Mouse (Mus musculus) limb, embryonic 12.5 days (tissue): ENCODE data around the gene Gm20661. TPM values are rescaled to one million over a fixed set of nuclear protein-coding genes. Genes with fewer than 3 reads are reported as not detected.

ENCODE experiments used
- ATAC-seq: fragments of 200-750 bp; cut with Nextera tagmentation; 2 replicates; pipeline ENCODE4 v1.8.0; 2017; ENCODE audit warnings: low read depth, moderate TSS enrichment; ENCODE audit not compliant: insufficient number of reproducible peaks, insufficient read depth, low FRiP score, low TSS enrichment
- H3K27ac ChIP-seq: fragments of 300-500 bp; sonication (generic); 2 replicates; pipeline ENCODE4 v1.5.1; 2016; ENCODE audit warnings: mild to moderate bottlenecking, moderate library complexity
- H3K27me3 ChIP-seq: fragments of 300-500 bp; sonication (generic); 2 replicates; pipeline ENCODE4 v1.6.1; 2016; ENCODE audit warnings: mild to moderate bottlenecking, moderate library complexity
- H3K36me3 ChIP-seq: fragments of 300-500 bp; sonication (generic); 2 replicates; pipeline ENCODE4 v1.6.1; 2016; ENCODE audit warnings: mild to moderate bottlenecking, moderate library complexity
- H3K4me1 ChIP-seq: fragments of 300-500 bp; sonication (generic); replicated peaks from 2 replicates; pipeline ENCODE4 v1.6.1; 2016
- H3K4me2 ChIP-seq: fragments of 300-500 bp; sonication (generic); 2 replicates; pipeline ENCODE4 v1.6.1; 2016; ENCODE audit warnings: mild to moderate bottlenecking, moderate library complexity
- H3K4me3 ChIP-seq: fragments of 300-500 bp; sonication (generic); replicated peaks from 2 replicates; pipeline ENCODE4 v1.5.1; 2016; ENCODE audit warnings: mild to moderate bottlenecking
- H3K9ac ChIP-seq: fragments of 300-500 bp; sonication (generic); replicated peaks from 2 replicates; pipeline ENCODE4 v1.6.1; 2016; ENCODE audit warnings: mild to moderate bottlenecking, moderate library complexity
- H3K9me3 ChIP-seq: fragments of 300-500 bp; sonication (generic); 2 replicates; pipeline ENCODE4 v1.6.1; 2016; ENCODE audit warnings: mild to moderate bottlenecking, moderate library complexity
- WGBS: fragments of 180-500 bp; shearing (Covaris S2); methylation state at CpG from one replicate; pipeline ENCODE4 v1.1.7; 2016; 5-methylcytosine and 5-hydroxymethylcytosine counted together
- polyA plus RNA-seq: library from polyadenylated mRNA; unstranded; fragments of >200 nt; fragmentation: Nextera tagmentation; extraction: Ambion mirVana; gene quantifications from 2 replicates; pipeline ENCODE4 v1.2.1, GENCODE M21; 2016

The Gm20661 gene
- polyA plus RNA-seq, 1 experiment from 2014 or later, result 10.4 TPM

GRCm38 (mm10) chr9:107950460-107951355, 32.1 kb upstream of the Gm20661 start:
- H3K27me3 ChIP-seq, result no peaks in the 10 kb centered on the region
- H3K36me3 ChIP-seq, result peaks cover 11% of the 10 kb centered on the region; the same call in 1 of the 2 replicates
- peak overlapping the region; percentile 86 for H3K4me2 ChIP-seq
- ATAC-seq, result peak; percentile 82
- H3K4me3 ChIP-seq, result peak overlapping the region; percentile 69
- WGBS, result 10% methylated on average over 45 of the region's 45 CpGs
- H3K4me1 ChIP-seq, result peaks cover 10% of the 10 kb centered on the region
- H3K27ac ChIP-seq, result peak overlapping the region; percentile 80
- H3K9me3 ChIP-seq, result no peaks in the 10 kb centered on the region
- H3K9ac ChIP-seq, result peak overlapping the region; percentile 66

GRCm38 (mm10) chr9:107955613-107956289, 27.1 kb upstream of the Gm20661 start:
- Histone ChIP-seq H3K4me2 (no peak overlapping the region), H3K4me1 (peaks cover 10% of the 10 kb centered on the region), H3K9ac (no peak overlapping the region), H3K9me3 (no peaks in the 10 kb centered on the region), H3K27me3 (no peaks in the 10 kb centered on the region), H3K36me3 (peaks cover 54% of the 10 kb centered on the region), H3K4me3 (no peak overlapping the region), H3K27ac (no peak overlapping the region)
- no peak for ATAC-seq
- 78% methylated on average over 6 of the region's 6 CpGs for WGBS

GRCm38 (mm10) chr9:107957141-107957540, 25.7 kb upstream of the Gm20661 start:
- no peak overlapping the region for H3K4me2 ChIP-seq
- 69% methylated on average over 6 of the region's 6 CpGs for WGBS
- H3K27ac ChIP-seq, result no peak overlapping the region
- H3K36me3 ChIP-seq, result peaks cover 67% of the 10 kb centered on the region
- H3K4me1 ChIP-seq, result no peaks in the 10 kb centered on the region
- H3K9me3 ChIP-seq, result no peaks in the 10 kb centered on the region
- H3K27me3 ChIP-seq, result no peaks in the 10 kb centered on the region
- no peak overlapping the region for H3K4me3 ChIP-seq
- no peak overlapping the region for H3K9ac ChIP-seq
- no peak for ATAC-seq

- 21% methylated on average over 6 of the region's 6 CpGs for WGBS
- H3K4me3 ChIP-seq, result no peak overlapping the region
- H3K4me2 ChIP-seq, result no peak overlapping the region
- H3K36me3 ChIP-seq, result peaks cover 85% of the 10 kb centered on the region
- no peaks in the 10 kb centered on the region for H3K9me3 ChIP-seq
- H3K27me3 ChIP-seq, result no peaks in the 10 kb centered on the region
- no peak overlapping the region for H3K27ac ChIP-seq
- no peak overlapping the region for H3K9ac ChIP-seq
- ATAC-seq, result no peak
- H3K4me1 ChIP-seq, result no peaks in the 10 kb centered on the region
Observed at GRCm38 (mm10) chr9:107959896-107960295, 23.0 kb upstream of the Gm20661 start.

- Histone ChIP-seq H3K9me3 (no peaks in the 10 kb centered on the region), H3K4me3 (no peak overlapping the region), H3K9ac (no peak overlapping the region), H3K4me1 (no peaks in the 10 kb centered on the region), H3K27ac (no peak overlapping the region), H3K27me3 (no peaks in the 10 kb centered on the region), H3K36me3 (peaks cover 88% of the 10 kb centered on the region), H3K4me2 (no peak overlapping the region)
- WGBS, result 89% methylated on average over 4 of the region's 4 CpGs
- no peak for ATAC-seq
Observed at GRCm38 (mm10) chr9:107960928-107961327, 21.9 kb upstream of the Gm20661 start.

- H3K4me2 ChIP-seq, result no peak overlapping the region
- no peaks in the 10 kb centered on the region for H3K27me3 ChIP-seq
- no peak overlapping the region for H3K4me3 ChIP-seq
- no peak overlapping the region for H3K27ac ChIP-seq
- no peak overlapping the region for H3K9ac ChIP-seq
- no peaks in the 10 kb centered on the region for H3K4me1 ChIP-seq
- ATAC-seq, result no peak
- H3K9me3 ChIP-seq, result no peaks in the 10 kb centered on the region
- 87% methylated on average over 10 of the region's 10 CpGs for WGBS
- peaks cover 85% of the 10 kb centered on the region for H3K36me3 ChIP-seq
Observed at GRCm38 (mm10) chr9:107961351-107961762, 21.5 kb upstream of the Gm20661 start.

- Histone ChIP-seq H3K9ac (no peak overlapping the region; the same call in 1 of the 2 replicates), H3K4me2 (no peak overlapping the region), H3K36me3 (peaks cover 80% of the 10 kb centered on the region), H3K4me1 (no peaks in the 10 kb centered on the region), H3K27me3 (no peaks in the 10 kb centered on the region), H3K27ac (no peak overlapping the region), H3K4me3 (no peak overlapping the region), H3K9me3 (no peaks in the 10 kb centered on the region)
- ATAC-seq, result no peak
- 57% methylated on average over 5 of the region's 5 CpGs for WGBS
Observed at GRCm38 (mm10) chr9:107961881-107962280, 21.0 kb upstream of the Gm20661 start.

- H3K36me3 ChIP-seq, result peaks cover 76% of the 10 kb centered on the region
- no peak overlapping the region for H3K4me3 ChIP-seq
- no peak overlapping the region for H3K4me2 ChIP-seq
- H3K27me3 ChIP-seq, result no peaks in the 10 kb centered on the region
- H3K9me3 ChIP-seq, result no peaks in the 10 kb centered on the region
- H3K9ac ChIP-seq, result no peak overlapping the region
- H3K27ac ChIP-seq, result no peak overlapping the region
- no peak for ATAC-seq
- no peaks in the 10 kb centered on the region for H3K4me1 ChIP-seq
- 89% methylated on average over 9 of the region's 9 CpGs for WGBS
Observed at GRCm38 (mm10) chr9:107962916-107963315, 19.9 kb upstream of the Gm20661 start.

GRCm38 (mm10) chr9:107963700-107964099, 19.2 kb upstream of the Gm20661 start:
- ATAC-seq, result 0 out of 2 replicates have a peak, but pooled peaks have one; percentile 32
- Histone ChIP-seq H3K4me3 (no peak overlapping the region), H3K27me3 (no peaks in the 10 kb centered on the region), H3K27ac (peak overlapping the region; percentile 54; the same call in 1 of the 2 replicates), H3K9ac (no peak overlapping the region), H3K4me1 (no peaks in the 10 kb centered on the region), H3K9me3 (no peaks in the 10 kb centered on the region), H3K36me3 (peaks cover 76% of the 10 kb centered on the region), H3K4me2 (no peak overlapping the region)
- WGBS, result 15% methylated on average over 5 of the region's 5 CpGs

GRCm38 (mm10) chr9:107964681-107965080, 18.2 kb upstream of the Gm20661 start:
- 92% methylated on average over 9 of the region's 9 CpGs for WGBS
- no peak for ATAC-seq
- peaks cover 76% of the 10 kb centered on the region for H3K36me3 ChIP-seq
- H3K4me3 ChIP-seq, result no peak overlapping the region
- no peaks in the 10 kb centered on the region for H3K4me1 ChIP-seq
- 0 out of 2 replicates have a peak overlapping the region, but pooled peaks have one; percentile 41 for H3K27ac ChIP-seq
- H3K27me3 ChIP-seq, result no peaks in the 10 kb centered on the region
- no peaks in the 10 kb centered on the region for H3K9me3 ChIP-seq
- H3K4me2 ChIP-seq, result no peak overlapping the region
- H3K9ac ChIP-seq, result no peak overlapping the region

- no peaks in the 10 kb centered on the region for H3K27me3 ChIP-seq
- no peak overlapping the region for H3K9ac ChIP-seq
- no peak overlapping the region for H3K27ac ChIP-seq
- H3K4me1 ChIP-seq, result no peaks in the 10 kb centered on the region
- no peak for ATAC-seq
- 90% methylated on average over 10 of the region's 10 CpGs for WGBS
- no peak overlapping the region for H3K4me3 ChIP-seq
- H3K4me2 ChIP-seq, result no peak overlapping the region
- H3K36me3 ChIP-seq, result peaks cover 76% of the 10 kb centered on the region
- no peaks in the 10 kb centered on the region for H3K9me3 ChIP-seq
Observed at GRCm38 (mm10) chr9:107966676-107967075, 16.2 kb upstream of the Gm20661 start.
